Mouse (Mus musculus) C2C12 (cell line): ENCODE results near the gene Tbl1xr1.

Source experiments
- CTCF ChIP-seq: IDR thresholded peaks from one replicate; pipeline ENCODE4 v1.5.1; 2011; ENCODE audit not compliant: control insufficient read depth, insufficient read depth, insufficient read length
- USF1 ChIP-seq: IDR thresholded peaks from one replicate; pipeline ENCODE4 v1.6.1; 2011; ENCODE audit warnings: low read depth, mild to moderate bottlenecking, control low read depth, moderate library complexity

DNA sequence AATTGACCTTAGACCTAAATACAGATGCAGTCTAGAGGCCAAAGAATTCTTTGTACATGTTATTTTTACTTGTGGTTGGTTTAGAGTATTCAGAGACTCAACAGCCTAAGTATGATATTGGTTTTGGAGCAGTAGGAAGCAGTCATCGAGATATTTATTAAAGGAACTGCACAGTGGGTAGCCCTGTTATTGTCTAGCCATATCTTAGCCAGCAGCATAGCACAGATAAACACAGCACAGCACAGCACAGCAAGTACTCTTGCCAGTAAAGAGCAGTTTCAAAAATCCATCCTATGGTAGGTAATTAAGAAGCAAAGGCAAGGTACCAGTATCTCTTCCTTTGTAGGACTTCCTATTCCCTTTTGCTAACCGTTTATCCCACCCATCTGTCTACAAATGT, 54.8 kb downstream of the Tbl1xr1 start:
- no peak for TF ChIP-seq CTCF
- no peak for TF ChIP-seq USF1
